Mouse (Mus musculus) embryo, embryonic 11.5 days (tissue): Measurements from ENCODE around the gene Aak1.
"Not testable (repeated sequence)": the region's sequence is repeated elsewhere in the genome, so short reads cannot be mapped to it uniquely, and the experiment has no call there.

Experiments used
- DNase-seq: peaks from one replicate; pipeline ENCODE4 v3.0.0-alpha.2; 2012; ENCODE audit warnings: low read depth, low spot score

Aak1 gene

DNA sequence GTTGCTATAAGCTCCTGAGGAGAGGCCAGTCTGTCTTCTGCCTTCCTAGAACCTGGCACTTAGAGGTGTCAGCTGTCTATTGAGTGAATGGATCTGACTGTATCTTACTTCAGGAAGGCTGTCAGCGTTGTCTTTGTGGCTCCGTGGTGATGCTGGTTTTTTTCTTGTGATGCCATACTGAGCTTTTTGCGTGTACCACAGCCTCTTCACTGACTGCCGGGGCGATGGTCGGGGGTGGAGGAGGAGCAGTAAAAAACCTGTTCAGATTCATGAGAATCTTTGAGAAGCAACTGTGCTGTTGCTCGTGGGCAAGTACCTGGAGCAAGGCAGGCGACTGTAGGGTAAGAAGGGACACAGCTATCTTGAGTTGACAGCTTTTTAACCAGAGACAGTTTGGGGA is 169.6 kb downstream of the Aak1 start:
- no peak for DNase-seq

- DNase-seq, result no peak
Measured at GRCm38 (mm10) chr6:87021791-87022190, 172.5 kb downstream of the Aak1 start.

DNA sequence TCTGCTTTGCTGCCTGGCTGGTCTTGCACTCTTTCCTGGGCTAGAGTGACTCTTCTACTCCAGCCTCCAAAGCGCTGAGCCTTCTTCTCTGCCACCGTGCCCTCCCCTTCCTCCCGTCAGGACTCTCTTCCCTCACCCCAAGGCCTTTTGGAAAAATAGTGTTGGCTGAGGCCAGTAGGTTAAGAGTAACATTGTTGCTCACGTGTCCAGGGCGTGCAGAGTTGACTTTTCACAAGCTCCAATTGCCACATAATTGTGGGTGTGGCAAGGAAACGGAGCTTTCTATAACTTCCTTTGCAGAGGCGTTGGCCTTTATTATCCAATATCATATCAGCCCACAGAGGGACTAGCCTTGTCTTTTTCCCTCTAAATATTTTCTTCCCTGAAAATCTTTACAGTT is 177.7 kb downstream of the Aak1 start:
- no peak for DNase-seq

- DNase-seq, result no peak
Measured at GRCm38 (mm10) chr6:87028881-87029280, 179.6 kb downstream of the Aak1 start.

GRCm38 (mm10) chr6:87031310-87031709 is 182.0 kb downstream of the Aak1 start:
- DNase-seq, result not testable (repeated sequence)

- DNase-seq, result no peak
Measured at GRCm38 (mm10) chr6:87032401-87032800, 183.1 kb downstream of the Aak1 start.

DNA sequence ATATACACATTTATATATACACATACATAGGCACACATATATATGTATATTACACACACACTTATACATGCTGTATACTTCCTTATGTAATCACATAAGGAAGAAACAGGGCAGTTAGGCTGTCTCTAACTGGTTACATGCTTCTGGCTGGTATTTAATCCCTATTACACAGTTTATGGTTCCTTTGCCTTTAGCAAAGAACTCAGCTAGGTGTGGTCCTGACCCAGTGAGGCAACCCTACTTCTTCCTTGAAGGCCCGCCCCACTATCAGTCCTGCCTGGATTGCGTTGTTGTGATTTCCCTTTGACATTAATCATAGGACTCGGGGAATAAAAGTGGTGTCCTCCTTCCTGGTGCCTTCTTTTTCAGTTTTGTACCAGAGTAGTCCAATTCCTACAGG is 185.1 kb downstream of the Aak1 start:
- DNase-seq, result no peak

GRCm38 (mm10) chr6:87037826-87038620 is 188.7 kb downstream of the Aak1 start:
- DNase-seq, result no peak

DNA sequence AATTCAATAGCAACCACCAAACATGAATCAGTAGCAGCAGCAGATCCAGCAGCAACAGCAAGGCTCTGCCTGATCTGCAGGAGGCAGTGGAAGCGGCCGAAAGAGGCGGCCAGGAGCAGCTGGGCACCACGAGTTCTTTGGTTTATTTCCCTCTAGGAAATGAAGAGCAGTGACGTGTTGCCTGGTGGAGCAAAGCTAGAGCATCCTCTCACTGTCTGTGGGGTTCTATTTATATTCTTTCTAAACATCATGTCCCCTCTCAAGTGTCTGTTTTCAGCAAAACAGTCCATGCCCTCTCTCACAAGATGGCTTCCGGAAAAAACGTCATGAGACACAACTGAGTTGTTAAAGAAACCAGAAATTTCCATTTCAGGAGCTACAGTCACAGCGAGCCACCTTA is 189.8 kb downstream of the Aak1 start:
- no peak for DNase-seq

DNA sequence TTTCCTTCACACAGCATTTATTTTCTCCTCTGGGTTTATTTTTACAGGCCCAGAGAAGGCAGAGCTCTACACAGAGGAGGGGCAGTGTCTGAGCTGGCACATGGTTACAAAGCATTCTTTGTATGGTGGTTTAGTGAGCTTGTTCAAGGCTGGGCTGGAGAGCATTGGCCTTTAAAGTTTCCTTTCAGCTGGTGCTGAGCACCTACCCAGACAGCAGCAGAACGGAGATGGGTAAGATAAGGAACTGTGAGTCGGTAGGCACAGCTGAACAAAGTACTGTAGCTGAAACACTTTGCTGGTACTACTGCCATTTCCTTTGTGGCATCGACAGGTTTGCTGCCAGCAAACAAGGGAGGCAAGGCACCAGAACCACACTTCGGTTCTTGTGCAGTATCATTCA is 191.7 kb downstream of the Aak1 start:
- DNase-seq, result no peak

- no peak for DNase-seq
Measured at GRCm38 (mm10) chr6:87041431-87041830, 192.1 kb downstream of the Aak1 start.

- DNase-seq, result no peak
Measured at GRCm38 (mm10) chr6:87042004-87042336, 192.7 kb downstream of the Aak1 start.

DNA sequence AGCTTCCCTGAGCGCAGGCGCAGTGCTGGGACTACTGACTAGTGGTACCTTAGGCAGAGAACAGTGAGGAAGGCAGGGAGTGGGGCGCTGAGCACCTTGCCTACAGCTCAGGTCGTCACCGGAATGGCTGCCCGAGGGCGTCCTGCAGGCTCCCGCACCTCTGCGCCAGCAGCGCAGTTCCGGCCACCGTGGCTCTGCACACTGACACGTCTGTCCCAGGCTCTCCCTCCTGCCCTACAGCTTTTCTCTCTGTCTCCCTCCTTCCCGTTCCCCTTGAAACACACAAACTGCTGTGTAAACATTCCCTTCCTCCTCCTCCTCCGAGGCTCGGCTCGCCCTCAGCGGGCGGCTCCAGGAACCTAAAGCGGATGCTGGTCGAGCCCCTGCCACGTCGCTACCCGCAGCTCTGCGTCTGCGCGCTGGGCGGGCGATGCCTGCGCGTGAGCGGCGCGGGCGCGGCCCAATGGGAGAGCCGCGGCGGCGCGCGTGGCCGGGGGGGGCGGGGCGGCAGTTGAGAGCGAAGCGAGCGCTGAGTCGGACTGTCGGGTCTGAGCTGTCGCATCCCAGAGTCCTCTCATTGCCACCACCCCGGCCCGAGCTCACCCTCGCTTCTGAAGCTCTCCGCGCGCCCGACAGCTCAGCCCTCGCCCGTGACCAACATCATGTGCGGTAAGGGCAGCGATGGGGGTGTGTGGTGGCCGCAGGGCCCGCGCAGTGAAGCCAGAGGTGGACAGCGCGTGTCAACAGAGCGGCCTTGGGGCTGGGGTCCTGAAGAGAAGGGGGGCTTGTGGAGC is 193.2 kb downstream of the Aak1 start, which contains the start of gene Gfpt1:
Gfpt1 (plus strand) TSS at position 510 of the 794 bp plus-strand sequence.
- peak; percentile 92 for DNase-seq

DNA sequence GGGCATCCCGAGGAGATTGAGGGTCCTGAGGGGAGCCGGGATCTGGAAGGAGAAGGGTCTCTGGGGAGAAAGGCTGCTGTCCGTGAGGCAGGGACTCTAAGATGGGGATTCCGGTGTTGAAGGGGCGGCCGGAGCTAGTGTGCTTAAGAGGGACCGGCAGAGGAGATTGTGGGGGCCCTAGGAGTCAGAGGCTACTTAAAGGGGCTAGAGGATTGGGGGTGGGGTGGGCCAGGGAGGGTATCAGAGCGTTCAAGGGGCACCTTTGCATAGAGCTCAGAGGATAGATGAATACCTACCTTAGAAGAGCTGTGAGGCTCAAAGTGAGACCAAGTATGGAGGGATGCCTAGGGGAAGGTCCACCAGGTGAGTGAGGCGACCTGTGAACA is 193.8 kb downstream of the Aak1 start:
- DNase-seq, result no peak

- no peak for DNase-seq
Measured at GRCm38 (mm10) chr6:87044895-87045294, 195.6 kb downstream of the Aak1 start.

DNA sequence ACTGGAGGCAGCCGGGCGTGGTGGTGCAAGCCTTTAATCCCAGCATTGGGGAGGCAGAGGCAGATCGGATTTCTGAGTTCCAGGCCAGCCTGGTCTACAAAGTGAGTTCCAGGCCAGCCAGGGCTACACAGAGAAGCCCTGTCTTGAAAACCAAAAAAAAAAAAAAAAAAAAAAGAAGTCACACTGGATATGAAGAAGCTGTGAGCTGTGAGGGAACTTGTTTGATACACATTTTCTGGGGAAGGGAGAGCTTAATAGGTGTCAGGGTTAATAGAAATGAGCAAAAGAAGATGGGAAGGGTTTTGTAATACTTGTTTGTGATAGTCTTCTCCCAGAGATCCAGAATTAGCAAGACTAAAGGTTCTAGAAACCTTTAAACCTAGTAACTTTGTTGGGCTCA is 196.2 kb downstream of the Aak1 start:
- DNase-seq, result no peak

- DNase-seq, result not testable (repeated sequence)
Measured at GRCm38 (mm10) chr6:87048712-87049111, 199.4 kb downstream of the Aak1 start.

GRCm38 (mm10) chr6:87051886-87052425 is 202.6 kb downstream of the Aak1 start:
- no peak for DNase-seq
